Mouse (Mus musculus): Measurements from ENCODE around the gene Minos1.

GRCm38 (mm10) chr4:139166244-139166643 is 35.3 kb upstream of the Minos1 start:
- no peak for TF ChIP-seq POLR2A (IDR thresholded peaks at IDR 0.05; ENCODE audit: extremely low read depth, insufficient read depth, low read length)
- TF ChIP-seq CTCF (IDR thresholded peaks at IDR 0.05; ENCODE audit: low read depth, low read length) = no peak

All from liver, adult 2 months (tissue).